Mouse (Mus musculus) intestine, postnatal 0 days (tissue): Measurements from ENCODE around the gene Srek1ip1. TPM values are rescaled to one million over a fixed set of nuclear protein-coding genes. Genes with fewer than 3 reads are reported as not detected.

Experiments used
- ATAC-seq: fragments of 200-750 bp; cut with Nextera tagmentation; 2 replicates; pipeline ENCODE4 v1.8.0; 2017; ENCODE audit warnings: mild to moderate bottlenecking, moderate TSS enrichment, moderate library complexity
- H3K27ac ChIP-seq: fragments of 300-500 bp; sonication (generic); 2 replicates; pipeline ENCODE4 v1.5.1; 2014; ENCODE audit warnings: mild to moderate bottlenecking, low read depth, low read length, moderate library complexity
- H3K27me3 ChIP-seq: fragments of 300-500 bp; sonication (generic); replicated peaks from 2 replicates; pipeline ENCODE4 v1.6.1; 2014; ENCODE audit warnings: low read length, mixed read lengths; ENCODE audit not compliant: control insufficient read depth, insufficient read depth
- H3K36me3 ChIP-seq: fragments of 300-500 bp; sonication (generic); 2 replicates; pipeline ENCODE4 v1.6.1; 2014; ENCODE audit warnings: mild to moderate bottlenecking, moderate library complexity; ENCODE audit not compliant: control insufficient read depth, insufficient read depth
- H3K4me1 ChIP-seq: fragments of 300-500 bp; sonication (generic); replicated peaks from 2 replicates; pipeline ENCODE4 v1.6.1; 2014; ENCODE audit warnings: antibody characterized with exemption, low read length, mixed read lengths; ENCODE audit not compliant: control insufficient read depth, insufficient read depth
- H3K4me2 ChIP-seq: fragments of 300-500 bp; sonication (generic); replicated peaks from 2 replicates; pipeline ENCODE4 v1.6.1; 2014; ENCODE audit warnings: low read depth, mild to moderate bottlenecking, moderate library complexity
- H3K4me3 ChIP-seq: fragments of 300-500 bp; sonication (generic); 2 replicates; pipeline ENCODE4 v1.5.1; 2014; ENCODE audit warnings: low read depth, low read length
- H3K9ac ChIP-seq: fragments of 300-500 bp; sonication (generic); 2 replicates; pipeline ENCODE4 v1.6.1; 2014; ENCODE audit warnings: mild to moderate bottlenecking, low read depth, low read length
- H3K9me3 ChIP-seq: fragments of 300-500 bp; sonication (generic); 2 replicates; pipeline ENCODE4 v1.6.1; 2016; ENCODE audit warnings: mixed run types; ENCODE audit not compliant: control insufficient read depth
- CTCF ChIP-seq: sonication (generic); IDR thresholded peaks from 2 replicates; pipeline ENCODE4 v1.5.1; 2016; ENCODE audit warnings: low read depth, mild to moderate bottlenecking, control low read depth, antibody characterized with exemption, moderate library complexity
- WGBS: fragments of 180-500 bp; shearing (Covaris S2); extraction: QIAGEN DNeasy Blood & Tissue Kit; methylation state at CpG from one replicate; pipeline ENCODE4 v1.1.7; 2014; 5-methylcytosine and 5-hydroxymethylcytosine counted together
- polyA plus RNA-seq: library from polyadenylated mRNA; unstranded; fragments of >200 nt; fragmentation: Nextera tagmentation; extraction: Ambion mirVana; gene quantifications from 2 replicates; pipeline ENCODE4 v1.2.1, GENCODE M21; 2015

The Srek1ip1 gene
- polyA plus RNA-seq, 1 experiment from 2014 or later = 23.3 TPM

GRCm38 (mm10) chr13:104787260-104787659 is 5.0 kb upstream of the Srek1ip1 start:
- TF ChIP-seq CTCF = no peak
- no peaks in the 10 kb centered on the region for H3K4me1 ChIP-seq
- 0 out of 2 replicates have a peak, but pooled peaks cover 3% of the 10 kb centered on the region for H3K9me3 ChIP-seq
- H3K27ac ChIP-seq = no peak overlapping the region
- H3K4me3 ChIP-seq = no peak overlapping the region
- peaks cover 14% of the 10 kb centered on the region for H3K36me3 ChIP-seq
- H3K9ac ChIP-seq = no peak overlapping the region
- ATAC-seq = no peak
- 93% methylated on average over 4 of the region's 4 CpGs for WGBS
- H3K4me2 ChIP-seq = no peak overlapping the region
- no peaks in the 10 kb centered on the region for H3K27me3 ChIP-seq

GRCm38 (mm10) chr13:104789663-104790062 is 2.6 kb upstream of the Srek1ip1 start:
- no peaks in the 10 kb centered on the region for H3K4me1 ChIP-seq
- peaks cover 10% of the 10 kb centered on the region; the same call in 1 of the 2 replicates for H3K36me3 ChIP-seq
- no peak for ATAC-seq
- H3K4me2 ChIP-seq = no peak overlapping the region
- H3K27ac ChIP-seq = no peak overlapping the region
- TF ChIP-seq CTCF = peak; percentile 90
- H3K9me3 ChIP-seq = no peaks in the 10 kb centered on the region
- 14% methylated on average over 2 of the region's 2 CpGs for WGBS
- no peak overlapping the region for H3K9ac ChIP-seq
- no peak overlapping the region for H3K4me3 ChIP-seq
- H3K27me3 ChIP-seq = no peaks in the 10 kb centered on the region

- WGBS = 86% methylated on average over 3 of the region's 3 CpGs
- H3K4me3 ChIP-seq = no peak overlapping the region
- H3K9me3 ChIP-seq = no peaks in the 10 kb centered on the region
- H3K4me1 ChIP-seq = no peaks in the 10 kb centered on the region
- H3K36me3 ChIP-seq = peaks cover 15% of the 10 kb centered on the region
- no peak overlapping the region for H3K4me2 ChIP-seq
- no peak overlapping the region for H3K9ac ChIP-seq
- no peak overlapping the region for H3K27ac ChIP-seq
- H3K27me3 ChIP-seq = no peaks in the 10 kb centered on the region
- no peak for TF ChIP-seq CTCF
- no peak for ATAC-seq
Measured at GRCm38 (mm10) chr13:104794421-104794820, 2.1 kb downstream of the Srek1ip1 start.

GRCm38 (mm10) chr13:104799067-104799466 is 6.8 kb downstream of the Srek1ip1 start:
- H3K36me3 ChIP-seq = peaks cover 14% of the 10 kb centered on the region
- no peaks in the 10 kb centered on the region for H3K27me3 ChIP-seq
- no peaks in the 10 kb centered on the region for H3K4me1 ChIP-seq
- no peak for TF ChIP-seq CTCF
- H3K4me2 ChIP-seq = peak overlapping the region; percentile 47
- H3K4me3 ChIP-seq = no peak overlapping the region
- no peak overlapping the region for H3K9ac ChIP-seq
- no peak overlapping the region for H3K27ac ChIP-seq
- WGBS = 52% methylated on average over 8 of the region's 8 CpGs
- peak; percentile 65 for ATAC-seq
- no peaks in the 10 kb centered on the region for H3K9me3 ChIP-seq

GRCm38 (mm10) chr13:104799566-104800182 is 7.4 kb downstream of the Srek1ip1 start:
- peak overlapping the region; percentile 46 for H3K27ac ChIP-seq
- H3K36me3 ChIP-seq = peaks cover 11% of the 10 kb centered on the region
- peak overlapping the region; percentile 47 for H3K4me2 ChIP-seq
- WGBS = 41% methylated on average over 7 of the region's 7 CpGs
- no peaks in the 10 kb centered on the region for H3K9me3 ChIP-seq
- TF ChIP-seq CTCF = no peak
- no peaks in the 10 kb centered on the region for H3K27me3 ChIP-seq
- ATAC-seq = peak; percentile 84
- no peak overlapping the region for H3K9ac ChIP-seq
- no peaks in the 10 kb centered on the region for H3K4me1 ChIP-seq
- no peak overlapping the region for H3K4me3 ChIP-seq

GRCm38 (mm10) chr13:104805681-104806080 is 13.4 kb downstream of the Srek1ip1 start:
- ATAC-seq = no peak
- H3K4me3 ChIP-seq = no peak overlapping the region
- no peaks in the 10 kb centered on the region for H3K4me1 ChIP-seq
- H3K4me2 ChIP-seq = no peak overlapping the region
- H3K9ac ChIP-seq = no peak overlapping the region
- TF ChIP-seq CTCF = peak; percentile 77
- 49% methylated on average over 3 of the region's 3 CpGs for WGBS
- H3K27me3 ChIP-seq = no peaks in the 10 kb centered on the region
- no peak overlapping the region for H3K27ac ChIP-seq
- H3K9me3 ChIP-seq = no peaks in the 10 kb centered on the region
- peaks cover 23% of the 10 kb centered on the region for H3K36me3 ChIP-seq
